Mouse (Mus musculus): ENCODE results near the gene Pde4c. TPM values are rescaled to one million over a fixed set of nuclear protein-coding genes. Genes with fewer than 3 reads are reported as not detected.

Pde4c gene
- polyA plus RNA-seq, 1 experiment from 2014 or later = 0.09 TPM

DNA sequence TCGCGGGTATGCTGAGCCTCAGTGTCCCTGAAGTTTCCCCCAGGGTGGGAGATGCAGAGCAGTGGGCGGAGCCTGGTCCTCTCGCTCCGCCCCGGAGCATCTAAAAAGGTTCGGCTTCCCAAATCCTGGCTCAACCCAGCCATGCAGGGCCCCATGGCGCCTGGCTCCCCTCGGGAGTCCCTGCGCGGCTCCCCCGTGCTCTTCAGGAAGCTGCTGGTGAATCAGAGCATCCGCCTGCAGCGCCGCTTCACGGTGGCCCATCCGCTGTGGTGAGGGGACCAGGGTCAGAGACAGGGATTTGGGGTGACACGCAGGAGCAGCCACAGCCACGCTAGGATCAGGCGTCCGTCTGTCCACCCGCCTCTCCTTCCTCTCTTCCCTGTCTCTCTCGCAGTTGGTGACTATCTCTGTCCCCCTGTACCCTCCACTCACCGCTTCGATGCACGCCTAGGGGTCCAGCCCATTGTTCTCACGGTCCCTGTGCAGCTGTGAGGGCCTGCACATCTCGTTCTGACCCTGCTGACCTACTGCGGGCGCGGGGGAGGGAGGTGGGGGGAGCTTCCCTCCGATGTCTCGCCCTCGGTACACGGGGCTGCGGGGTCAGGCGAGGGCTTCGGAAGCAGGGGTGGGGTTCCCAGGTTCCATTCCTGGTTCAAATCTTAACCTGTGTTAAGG, 19.6 kb downstream of the Pde4c start:
- H3K4me2 ChIP-seq (replicated peaks; ENCODE audit: low read depth, low read length) = peak overlapping the region; percentile 23
- WGBS = 2% methylated on average over 38 of the region's 38 CpGs
- no peaks in the 10 kb centered on the region for H3K9me3 ChIP-seq (ENCODE audit: control insufficient read depth, low read length)
- no peak overlapping the region for H3K27ac ChIP-seq (ENCODE audit: low read depth, low read length)
- H3K4me1 ChIP-seq (replicated peaks; ENCODE audit: control insufficient read depth, insufficient read depth, low read length) = peaks cover 6% of the 10 kb centered on the region; the same call in 1 of the 2 replicates
- DNase-seq (ENCODE audit: low spot score) (no peak), ATAC-seq (ENCODE audit: low FRiP score) (peak; percentile 41; the same call in 1 of the 2 replicates)
- no peaks in the 10 kb centered on the region for H3K36me3 ChIP-seq (ENCODE audit: control insufficient read depth, insufficient read depth, low read length)
- peaks cover 46% of the 10 kb centered on the region for H3K27me3 ChIP-seq (ENCODE audit: control insufficient read depth, insufficient read depth, low read length)
- peak overlapping the region; percentile 54 for H3K9ac ChIP-seq (ENCODE audit: low read depth, low read length)
- H3K4me3 ChIP-seq (ENCODE audit: low read depth, low read length) = peak overlapping the region; percentile 2

DNA sequence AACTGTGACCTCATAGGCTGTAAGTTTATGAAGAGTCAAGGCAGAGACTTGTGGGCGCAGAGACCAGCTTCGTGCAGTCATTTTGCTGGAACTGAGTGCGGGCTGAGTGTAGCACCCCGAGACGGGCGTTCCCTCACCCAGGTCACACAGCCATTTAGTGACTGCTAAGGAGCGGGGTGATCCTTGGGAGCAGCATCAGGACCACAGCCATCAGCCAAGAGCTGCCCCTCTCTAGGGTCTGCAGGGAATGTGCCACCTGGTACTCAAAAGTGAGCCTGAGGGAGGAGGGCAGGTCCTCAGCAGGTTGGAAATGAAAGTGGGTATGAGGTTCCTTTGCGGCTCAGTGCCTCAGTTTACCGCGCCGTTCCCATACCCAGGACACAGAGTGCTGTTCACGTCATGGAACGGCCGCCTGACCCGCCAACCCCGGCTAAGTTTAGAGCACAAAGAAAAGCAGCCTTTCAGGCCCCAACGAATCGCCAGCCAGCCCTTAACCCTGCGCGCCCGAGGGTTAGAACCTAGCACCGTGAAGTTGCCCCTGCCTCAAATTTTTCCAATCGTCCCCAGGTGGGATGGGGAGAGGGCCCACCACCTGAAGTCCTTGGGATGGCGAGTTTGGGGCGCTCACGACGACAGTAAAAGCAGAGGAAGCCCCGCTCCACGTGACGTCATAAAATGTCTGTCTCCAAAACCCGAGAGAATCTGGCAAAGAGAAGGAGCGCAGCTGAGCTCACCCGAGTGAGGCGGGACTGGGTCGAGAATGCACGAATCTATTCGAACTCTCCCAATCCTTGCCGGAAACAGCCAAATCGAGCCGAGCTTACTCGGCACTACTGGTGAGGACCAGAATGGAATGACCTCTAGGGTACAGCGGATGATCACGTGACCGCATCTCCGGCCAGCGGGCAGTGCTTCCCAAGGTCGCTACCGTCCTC, 20.4 kb downstream of the Pde4c start:
- peak; percentile 39 for ATAC-seq (ENCODE audit: low FRiP score)

DNA sequence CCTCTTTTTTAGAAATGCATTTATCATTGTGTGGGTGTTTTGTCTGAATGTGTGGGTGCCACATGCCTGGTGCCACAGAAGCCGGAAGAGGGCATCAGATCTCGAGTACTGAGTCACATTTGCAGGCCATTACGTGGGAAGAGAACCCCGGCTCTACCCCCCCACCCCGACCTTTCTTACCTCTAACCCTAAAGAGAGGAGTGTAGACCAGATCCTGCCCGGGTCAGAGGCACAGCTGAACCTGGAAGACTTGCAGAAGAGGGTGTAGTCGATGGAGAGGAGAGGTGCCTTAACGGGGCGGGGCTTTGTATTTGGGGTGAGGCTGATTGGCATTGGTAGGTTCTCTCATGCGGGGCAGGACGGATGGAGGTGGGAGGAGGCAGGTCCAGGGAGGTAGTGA, 21.3 kb downstream of the Pde4c start:
- Histone ChIP-seq H3K36me3 (ENCODE audit: control insufficient read depth, insufficient read depth, low read length) (no peaks in the 10 kb centered on the region), H3K4me3 (ENCODE audit: low read depth, low read length) (no peak overlapping the region), H3K9me3 (ENCODE audit: control insufficient read depth, low read length) (no peaks in the 10 kb centered on the region), H3K27ac (ENCODE audit: low read depth, low read length) (no peak overlapping the region), H3K9ac (ENCODE audit: low read depth, low read length) (no peak overlapping the region), H3K4me1 (replicated peaks; ENCODE audit: control insufficient read depth, insufficient read depth, low read length) (peaks cover 6% of the 10 kb centered on the region; the same call in 1 of the 2 replicates), H3K4me2 (replicated peaks; ENCODE audit: low read depth, low read length) (no peak overlapping the region), H3K27me3 (ENCODE audit: control insufficient read depth, insufficient read depth, low read length) (peaks cover 45% of the 10 kb centered on the region)
- 55% methylated on average over 11 of the region's 11 CpGs for WGBS
- ATAC-seq (ENCODE audit: low FRiP score) (no peak), DNase-seq (ENCODE audit: low spot score) (no peak)

More for the DNA sequence above, 20.4 kb downstream of the Pde4c start:
- Histone ChIP-seq H3K36me3 (ENCODE audit: control insufficient read depth, insufficient read depth, low read length) (no peaks in the 10 kb centered on the region), H3K4me3 (ENCODE audit: low read depth, low read length) (peak overlapping the region; percentile 2), H3K27me3 (ENCODE audit: control insufficient read depth, insufficient read depth, low read length) (peaks cover 45% of the 10 kb centered on the region), H3K4me1 (replicated peaks; ENCODE audit: control insufficient read depth, insufficient read depth, low read length) (peaks cover 6% of the 10 kb centered on the region; the same call in 1 of the 2 replicates), H3K27ac (ENCODE audit: low read depth, low read length) (no peak overlapping the region), H3K9me3 (ENCODE audit: control insufficient read depth, low read length) (no peaks in the 10 kb centered on the region), H3K4me2 (replicated peaks; ENCODE audit: low read depth, low read length) (peak overlapping the region; percentile 23), H3K9ac (ENCODE audit: low read depth, low read length) (peak overlapping the region; percentile 54)
- WGBS = 4% methylated on average over 48 of the region's 48 CpGs
- peak; percentile 60 for DNase-seq (ENCODE audit: low spot score)

DNA sequence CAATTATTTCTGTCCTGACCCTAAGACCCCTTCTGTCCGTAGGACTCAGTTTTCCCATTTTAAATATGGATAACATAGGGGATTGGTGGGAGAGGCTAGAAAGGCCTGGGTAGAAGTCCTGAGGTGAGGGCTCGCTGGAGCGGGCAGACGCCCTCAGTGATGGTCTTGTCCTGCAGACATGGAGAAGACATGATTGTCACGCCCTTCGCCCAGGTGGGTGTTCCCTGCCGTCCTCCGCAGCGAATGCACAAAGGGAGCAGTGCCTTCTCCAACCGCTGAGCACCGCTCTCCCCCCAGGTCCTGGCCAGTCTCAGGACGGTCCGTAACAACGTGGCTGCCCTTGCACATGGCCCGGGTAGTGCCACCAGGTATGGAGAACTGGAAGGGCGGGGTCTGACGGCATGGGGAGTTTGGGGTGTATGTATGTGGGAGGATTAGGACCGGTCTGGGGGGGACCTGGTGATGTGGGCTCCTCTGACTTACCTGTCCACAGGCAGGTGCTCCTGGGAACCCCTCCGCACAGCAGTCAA, 22.2 kb downstream of the Pde4c start:
- Histone ChIP-seq H3K27me3 (ENCODE audit: control insufficient read depth, insufficient read depth, low read length) (peaks cover 44% of the 10 kb centered on the region), H3K9ac (ENCODE audit: low read depth, low read length) (no peak overlapping the region), H3K4me1 (replicated peaks; ENCODE audit: control insufficient read depth, insufficient read depth, low read length) (peaks cover 6% of the 10 kb centered on the region; the same call in 1 of the 2 replicates), H3K36me3 (ENCODE audit: control insufficient read depth, insufficient read depth, low read length) (no peaks in the 10 kb centered on the region), H3K4me3 (ENCODE audit: low read depth, low read length) (no peak overlapping the region), H3K27ac (ENCODE audit: low read depth, low read length) (no peak overlapping the region), H3K9me3 (ENCODE audit: control insufficient read depth, low read length) (no peaks in the 10 kb centered on the region), H3K4me2 (replicated peaks; ENCODE audit: low read depth, low read length) (no peak overlapping the region)
- WGBS = 58% methylated on average over 19 of the region's 19 CpGs
- DNase-seq (ENCODE audit: low spot score) = no peak
- no peak for ATAC-seq (ENCODE audit: low FRiP score)

DNA sequence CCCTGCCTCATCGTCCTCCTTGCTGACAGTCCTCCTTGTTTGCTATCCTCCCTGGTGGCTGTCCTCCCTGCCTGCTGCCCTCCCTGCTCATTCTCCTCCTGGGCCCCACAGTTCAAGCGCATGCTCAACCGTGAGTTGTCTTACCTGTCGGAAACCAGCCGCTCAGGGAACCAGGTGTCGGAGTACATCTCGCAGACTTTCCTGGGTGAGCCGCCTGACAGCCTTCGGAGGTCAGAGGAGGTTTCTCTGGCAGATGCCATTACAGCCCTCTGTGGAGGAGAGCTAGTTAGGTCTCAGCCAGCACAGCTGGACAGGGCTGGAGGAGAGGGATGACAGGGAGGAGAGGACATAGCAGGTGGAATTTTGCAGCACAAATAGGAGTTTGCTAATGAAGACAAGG, 23.2 kb downstream of the Pde4c start:
- WGBS = 72% methylated on average over 9 of the region's 9 CpGs
- DNase-seq (ENCODE audit: low spot score) (no peak), ATAC-seq (ENCODE audit: low FRiP score) (no peak)
- H3K4me2 ChIP-seq (replicated peaks; ENCODE audit: low read depth, low read length) = no peak overlapping the region
- no peak overlapping the region for H3K27ac ChIP-seq (ENCODE audit: low read depth, low read length)
- no peaks in the 10 kb centered on the region for H3K9me3 ChIP-seq (ENCODE audit: control insufficient read depth, low read length)
- no peak overlapping the region for H3K4me3 ChIP-seq (ENCODE audit: low read depth, low read length)
- H3K4me1 ChIP-seq (replicated peaks; ENCODE audit: control insufficient read depth, insufficient read depth, low read length) = peaks cover 6% of the 10 kb centered on the region; the same call in 1 of the 2 replicates
- H3K36me3 ChIP-seq (ENCODE audit: control insufficient read depth, insufficient read depth, low read length) = no peaks in the 10 kb centered on the region
- peaks cover 40% of the 10 kb centered on the region for H3K27me3 ChIP-seq (ENCODE audit: control insufficient read depth, insufficient read depth, low read length)
- H3K9ac ChIP-seq (ENCODE audit: low read depth, low read length) = no peak overlapping the region

DNA sequence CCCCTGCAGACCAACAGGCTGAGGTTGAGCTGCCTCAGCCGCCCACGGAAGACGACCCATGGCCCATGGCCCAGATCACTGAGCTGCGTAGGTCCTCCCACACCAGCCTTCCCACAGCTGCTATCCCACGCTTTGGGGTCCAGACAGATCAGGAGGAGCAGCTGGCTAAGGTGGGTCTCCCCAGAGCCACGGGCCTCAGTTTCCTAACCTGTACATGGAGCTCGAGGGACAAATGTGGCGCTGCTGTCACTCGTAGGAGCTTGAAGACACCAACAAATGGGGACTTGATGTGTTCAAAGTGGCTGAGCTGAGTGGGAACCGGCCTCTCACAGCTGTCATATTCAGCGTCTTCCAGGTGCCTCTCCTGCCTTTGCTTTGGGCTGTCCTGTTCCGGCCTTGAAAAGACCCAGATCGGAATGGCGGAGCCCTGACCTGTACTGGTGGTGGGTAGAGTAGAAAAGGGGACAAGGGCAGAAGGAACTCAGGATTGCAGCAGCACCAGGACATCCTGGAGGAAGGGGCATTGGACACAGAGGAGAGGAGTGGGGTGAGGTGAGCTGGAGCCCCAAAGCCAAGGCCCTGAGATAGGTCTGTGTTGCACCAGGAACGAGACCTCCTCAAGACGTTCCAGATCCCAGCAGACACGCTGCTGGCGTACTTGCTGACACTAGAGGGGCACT, 23.8 kb downstream of the Pde4c start:
- DNase-seq (ENCODE audit: low spot score) (no peak), ATAC-seq (ENCODE audit: low FRiP score) (no peak)
- H3K4me2 ChIP-seq (replicated peaks; ENCODE audit: low read depth, low read length) = no peak overlapping the region
- H3K27me3 ChIP-seq (ENCODE audit: control insufficient read depth, insufficient read depth, low read length) = peaks cover 35% of the 10 kb centered on the region
- H3K4me3 ChIP-seq (ENCODE audit: low read depth, low read length) = no peak overlapping the region
- WGBS = 83% methylated on average over 18 of the region's 18 CpGs
- H3K9me3 ChIP-seq (ENCODE audit: control insufficient read depth, low read length) = no peaks in the 10 kb centered on the region
- H3K4me1 ChIP-seq (replicated peaks; ENCODE audit: control insufficient read depth, insufficient read depth, low read length) = peaks cover 5% of the 10 kb centered on the region; the same call in 1 of the 2 replicates
- no peak overlapping the region for H3K27ac ChIP-seq (ENCODE audit: low read depth, low read length)
- no peaks in the 10 kb centered on the region for H3K36me3 ChIP-seq (ENCODE audit: control insufficient read depth, insufficient read depth, low read length)
- H3K9ac ChIP-seq (ENCODE audit: low read depth, low read length) = no peak overlapping the region

DNA sequence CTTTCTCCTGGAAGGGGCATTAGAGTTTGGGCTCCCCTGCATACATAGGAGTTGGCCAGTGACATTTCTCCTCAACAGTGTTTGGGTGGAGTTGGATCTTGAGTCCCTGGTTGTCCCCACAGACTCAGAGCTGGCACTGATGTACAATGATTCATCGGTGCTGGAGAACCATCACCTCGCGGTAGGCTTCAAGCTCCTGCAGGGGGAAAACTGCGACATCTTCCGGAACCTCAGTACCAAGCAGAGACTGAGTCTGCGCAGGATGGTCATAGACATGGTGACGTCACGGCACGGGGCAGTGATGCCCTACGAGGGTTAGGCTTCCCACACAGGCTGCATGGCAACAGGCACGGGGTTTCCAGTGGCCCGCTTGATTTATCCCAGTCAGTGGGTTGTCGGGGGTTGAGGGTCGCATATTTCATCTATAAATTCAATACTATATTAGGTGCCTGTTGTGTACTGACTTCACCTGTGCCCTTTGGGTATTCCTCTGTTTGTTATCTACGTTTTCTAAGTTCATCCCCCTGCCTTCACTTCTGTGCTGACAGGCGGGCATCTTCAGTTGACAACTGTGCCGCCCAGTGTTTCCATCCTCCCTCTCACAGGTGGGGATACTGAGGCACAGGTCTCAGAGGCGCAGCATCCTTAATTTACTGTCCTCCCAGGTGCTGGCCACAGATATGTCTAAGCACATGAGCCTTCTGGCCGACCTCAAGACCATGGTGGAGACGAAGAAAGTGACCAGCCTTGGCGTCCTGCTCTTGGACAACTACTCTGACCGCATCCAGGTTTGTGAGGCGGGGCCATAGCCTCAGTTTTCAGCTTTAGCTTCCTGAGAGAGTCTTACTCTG, 25.0 kb downstream of the Pde4c start:
- H3K4me2 ChIP-seq (replicated peaks; ENCODE audit: low read depth, low read length) = no peak overlapping the region
- no peaks in the 10 kb centered on the region for H3K4me1 ChIP-seq (replicated peaks; ENCODE audit: control insufficient read depth, insufficient read depth, low read length)
- H3K9ac ChIP-seq (ENCODE audit: low read depth, low read length) = no peak overlapping the region
- no peak overlapping the region for H3K27ac ChIP-seq (ENCODE audit: low read depth, low read length)
- peaks cover 24% of the 10 kb centered on the region for H3K27me3 ChIP-seq (ENCODE audit: control insufficient read depth, insufficient read depth, low read length)
- no peak overlapping the region for H3K4me3 ChIP-seq (ENCODE audit: low read depth, low read length)
- ATAC-seq (ENCODE audit: low FRiP score) (no peak), DNase-seq (ENCODE audit: low spot score) (no peak)
- WGBS = 89% methylated on average over 23 of the region's 23 CpGs
- no peaks in the 10 kb centered on the region for H3K36me3 ChIP-seq (ENCODE audit: control insufficient read depth, insufficient read depth, low read length)
- H3K9me3 ChIP-seq (ENCODE audit: control insufficient read depth, low read length) = no peaks in the 10 kb centered on the region
